Mouse (Mus musculus) right cerebral cortex, adult 2 months (tissue): ENCODE data around the gene Kcnq2.

Experiments
- DNase-seq, 2 experiments: peaks; one replicate each; pipeline ENCODE4 v3.0.0; 2021 to 2022; ENCODE audit warnings: low spot score in 2 of 2

The Kcnq2 gene

GRCm38 (mm10) chr2:181147546-181148317 is 12.6 kb upstream of the Kcnq2 start:
- peak; percentile 49 to 56 for DNase-seq

DNA sequence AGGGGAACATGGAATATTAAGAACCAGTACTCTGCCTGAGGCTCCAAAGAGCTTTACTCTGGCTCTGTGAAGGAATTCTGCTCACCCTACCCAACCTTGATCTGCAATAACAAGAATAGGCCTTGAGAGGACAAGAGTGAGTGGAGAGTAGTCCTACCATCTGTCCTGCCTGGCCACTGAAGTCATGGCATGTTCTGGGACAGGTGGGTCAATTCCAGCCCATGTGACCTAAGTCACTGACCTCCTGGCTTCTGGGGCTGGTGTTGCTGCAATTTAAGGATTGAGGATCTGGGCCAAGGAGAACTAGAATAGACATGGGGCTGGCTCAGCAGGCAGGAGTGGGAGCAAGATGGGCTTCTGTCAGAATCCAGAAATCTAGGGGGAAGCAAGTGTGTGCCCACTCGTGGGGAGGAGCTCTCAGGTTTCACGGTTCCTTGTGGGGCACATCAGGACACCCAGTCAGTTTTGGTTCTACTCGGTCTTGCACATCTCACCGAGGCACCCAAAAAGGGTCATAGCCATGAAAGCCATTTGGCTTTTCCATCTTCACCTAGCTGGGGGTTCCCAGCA is 12.0 kb upstream of the Kcnq2 start:
- peak in 1 of 2 experiments; percentile 24 for DNase-seq

DNA sequence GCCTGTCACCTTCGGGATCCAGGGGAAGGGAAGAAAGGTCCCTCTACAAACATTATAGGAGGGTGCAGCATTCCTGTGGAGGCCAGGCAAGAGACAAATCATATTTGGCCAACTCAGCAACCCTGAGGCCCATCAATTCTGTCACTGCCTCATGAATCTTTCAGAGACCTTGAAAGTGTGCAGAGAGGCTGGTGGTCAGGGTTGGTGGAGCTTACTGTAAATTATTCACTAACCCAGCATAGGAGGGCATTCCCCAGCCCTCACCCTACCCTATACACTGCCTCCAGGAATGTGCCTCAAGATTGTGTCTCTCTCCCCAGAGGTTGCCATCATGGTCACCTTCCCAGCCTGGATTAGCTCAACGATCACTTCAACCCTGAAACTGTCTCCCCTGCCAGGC is 9.6 kb upstream of the Kcnq2 start:
- DNase-seq, result no peak

GRCm38 (mm10) chr2:181143509-181144276 is 8.6 kb upstream of the Kcnq2 start:
- DNase-seq, result peak; percentile 27 to 44

- DNase-seq, result peak; percentile 59 to 65
Observed at GRCm38 (mm10) chr2:181142703-181143135, 7.6 kb upstream of the Kcnq2 start.

- peak in 1 of 2 experiments; percentile 33 for DNase-seq
Observed at GRCm38 (mm10) chr2:181139641-181140193, 4.6 kb upstream of the Kcnq2 start.

GRCm38 (mm10) chr2:181136934-181137333 is 1.8 kb upstream of the Kcnq2 start:
- DNase-seq, result no peak

GRCm38 (mm10) chr2:181135446-181135818 is 332 bp upstream of the Kcnq2 start:
- no peak for DNase-seq

- DNase-seq, result no peak
Observed at GRCm38 (mm10) chr2:181133837-181134590, 1.1 kb downstream of the Kcnq2 start.

GRCm38 (mm10) chr2:181130245-181130644 is 4.9 kb downstream of the Kcnq2 start:
- no peak for DNase-seq

- DNase-seq, result peak in 1 of 2 experiments; percentile 53
Observed at GRCm38 (mm10) chr2:181128963-181129362, 6.1 kb downstream of the Kcnq2 start.

DNA sequence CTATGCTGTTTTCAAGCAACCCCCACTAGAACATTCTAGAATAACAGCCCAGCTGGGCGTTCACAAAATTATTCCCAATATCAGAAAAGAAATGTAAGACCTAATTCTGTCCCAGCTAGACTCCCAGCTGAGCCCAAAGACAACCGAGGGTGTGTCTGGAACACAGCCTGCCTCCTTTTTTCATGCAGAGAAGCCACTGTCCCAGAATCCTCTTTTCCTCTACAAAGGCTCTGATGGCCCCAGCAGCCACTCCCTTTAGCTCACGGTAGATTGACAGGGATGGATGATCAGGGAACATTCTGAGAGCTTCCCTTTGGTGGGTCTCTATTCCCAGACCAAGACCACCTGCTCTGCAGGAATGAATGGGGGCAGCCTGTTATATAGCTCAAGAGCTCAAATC is 7.3 kb downstream of the Kcnq2 start:
- DNase-seq, result no peak

DNA sequence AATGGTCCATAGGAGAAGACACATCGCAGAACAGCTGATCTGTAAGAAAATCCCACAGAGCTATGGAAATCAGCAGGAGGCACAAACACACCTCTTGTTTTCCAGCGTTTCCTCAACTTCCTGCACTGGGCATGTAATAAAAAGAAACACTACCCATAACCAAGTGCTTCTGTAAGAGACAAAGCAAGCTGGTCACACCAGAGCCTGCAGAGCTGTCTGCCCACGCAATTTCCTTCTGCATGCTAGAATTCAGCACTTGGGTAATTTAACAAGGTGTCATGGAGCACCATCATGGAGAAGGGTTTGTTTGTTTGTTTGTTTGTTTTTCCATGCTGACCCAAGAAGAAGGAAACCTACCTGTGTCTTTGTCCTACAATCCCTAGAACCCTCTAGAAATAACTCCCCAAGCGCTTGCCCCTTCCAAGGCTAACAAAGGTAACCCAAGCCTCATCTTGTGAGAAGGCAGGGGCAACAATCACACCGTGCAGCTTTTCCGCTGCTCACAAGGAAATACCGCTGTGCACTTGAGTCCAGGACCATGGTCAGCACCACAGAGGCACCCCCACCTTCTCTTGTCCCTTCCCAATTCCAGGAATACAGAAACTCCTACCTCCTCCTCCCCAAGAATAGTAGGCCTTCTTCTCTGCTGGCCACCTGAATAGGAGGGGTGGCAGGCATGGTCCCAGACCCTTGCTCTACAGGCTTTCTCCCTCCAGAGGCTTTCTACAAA is 9.2 kb downstream of the Kcnq2 start:
- no peak for DNase-seq

DNA sequence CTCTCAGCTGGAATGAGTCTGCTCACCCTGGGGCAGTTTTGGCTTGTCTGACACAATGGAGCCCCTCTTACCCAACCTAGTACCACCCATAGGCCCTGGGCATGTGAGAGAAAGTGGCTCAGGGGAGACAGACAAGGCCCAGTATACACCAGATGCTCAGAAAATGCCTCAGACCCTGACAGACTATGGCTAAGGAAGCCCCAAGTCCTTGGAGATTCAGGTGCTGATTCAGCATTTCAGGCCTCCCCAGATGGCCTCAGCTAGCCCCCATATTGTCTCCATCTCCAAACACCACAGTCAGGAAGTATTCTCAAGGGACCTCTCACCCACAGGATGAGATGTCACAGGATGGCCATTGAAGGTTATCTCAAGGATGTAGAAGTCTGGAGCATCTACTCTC is 12.5 kb downstream of the Kcnq2 start:
- DNase-seq, result no peak

DNA sequence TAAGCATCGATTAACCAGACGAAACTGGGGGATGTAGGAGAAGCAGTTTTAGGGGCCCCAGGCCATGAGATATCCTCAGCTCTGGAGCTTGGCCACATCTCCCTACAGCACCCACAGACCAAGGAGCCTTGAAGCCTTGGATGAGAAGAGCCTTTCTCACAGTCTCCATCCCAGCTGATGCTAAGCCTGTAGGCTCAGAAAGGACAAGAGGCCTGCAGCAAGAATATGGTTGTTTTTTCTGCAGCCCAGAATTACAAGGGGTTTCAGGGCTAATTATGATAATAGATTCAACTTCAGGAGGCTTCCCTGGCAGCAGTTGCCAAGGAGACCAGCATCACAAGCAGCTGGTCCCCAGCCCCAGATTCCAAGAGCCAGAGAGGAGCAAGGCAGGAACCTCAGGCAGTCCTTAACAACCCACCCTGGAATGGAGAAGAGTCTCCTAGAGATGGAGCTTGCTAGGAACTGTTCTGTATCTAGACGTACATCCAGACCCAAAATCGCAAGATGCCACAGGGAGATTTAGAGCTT is 14.1 kb downstream of the Kcnq2 start:
- no peak for DNase-seq

DNA sequence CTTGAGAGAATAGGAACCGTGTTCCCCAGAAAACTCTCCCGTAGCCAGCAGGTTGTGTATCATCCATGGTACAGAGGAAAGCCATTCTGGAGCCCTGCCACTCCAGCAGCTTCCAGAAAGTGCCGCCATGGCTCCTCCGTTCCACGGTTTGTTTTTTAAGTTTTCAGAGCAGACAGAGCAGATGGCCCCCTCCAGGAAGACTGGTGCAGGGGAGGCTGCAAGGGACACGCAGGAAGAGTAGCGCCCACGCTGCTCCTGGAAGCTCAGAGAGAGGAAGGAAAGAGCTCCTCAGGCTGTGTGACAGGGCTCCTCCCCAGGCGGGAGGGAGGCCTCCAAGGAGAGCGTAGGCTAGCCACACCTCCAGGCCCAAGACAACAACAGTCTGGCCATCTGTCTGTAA is 15.1 kb downstream of the Kcnq2 start:
- peak; percentile 89 to 90 for DNase-seq

DNA sequence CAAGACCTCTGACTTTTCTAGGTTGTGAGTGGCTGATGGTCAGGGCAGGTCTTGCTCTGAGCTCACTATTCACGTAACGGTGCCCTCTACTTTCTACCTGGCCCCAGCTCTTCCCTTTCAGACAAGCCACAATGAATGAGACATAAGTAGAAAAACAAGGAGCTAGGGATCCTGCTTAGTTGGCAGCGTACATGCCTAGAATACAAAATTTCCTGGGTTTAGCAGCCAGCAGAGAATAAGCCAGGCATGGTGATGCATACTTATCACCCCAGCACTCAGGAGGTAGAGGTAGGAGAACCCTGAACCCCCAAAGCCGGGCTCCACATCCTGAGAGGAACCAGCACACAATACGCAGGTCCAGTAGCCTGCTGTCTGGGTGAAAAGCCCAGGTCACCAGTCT is 18.7 kb downstream of the Kcnq2 start:
- no peak for DNase-seq

DNA sequence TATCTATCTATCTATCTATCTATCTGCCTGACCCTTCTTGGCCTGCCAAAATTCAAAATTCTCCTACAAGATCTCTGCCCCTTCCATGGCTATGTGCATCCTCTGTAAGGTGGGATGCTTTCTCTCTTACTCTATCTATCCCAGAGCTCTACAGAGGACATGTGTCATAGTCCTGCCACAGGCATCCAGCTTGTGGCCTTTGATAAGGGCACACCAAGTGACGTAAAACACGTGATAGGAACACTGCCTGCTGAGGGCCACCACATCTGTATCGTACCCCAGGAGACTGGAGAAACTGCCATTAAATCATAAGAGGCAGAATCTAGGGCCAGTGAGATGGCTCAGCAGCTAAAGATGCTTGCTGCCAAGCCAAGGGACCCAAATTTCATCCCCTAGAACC is 19.7 kb downstream of the Kcnq2 start:
- no peak for DNase-seq

DNA sequence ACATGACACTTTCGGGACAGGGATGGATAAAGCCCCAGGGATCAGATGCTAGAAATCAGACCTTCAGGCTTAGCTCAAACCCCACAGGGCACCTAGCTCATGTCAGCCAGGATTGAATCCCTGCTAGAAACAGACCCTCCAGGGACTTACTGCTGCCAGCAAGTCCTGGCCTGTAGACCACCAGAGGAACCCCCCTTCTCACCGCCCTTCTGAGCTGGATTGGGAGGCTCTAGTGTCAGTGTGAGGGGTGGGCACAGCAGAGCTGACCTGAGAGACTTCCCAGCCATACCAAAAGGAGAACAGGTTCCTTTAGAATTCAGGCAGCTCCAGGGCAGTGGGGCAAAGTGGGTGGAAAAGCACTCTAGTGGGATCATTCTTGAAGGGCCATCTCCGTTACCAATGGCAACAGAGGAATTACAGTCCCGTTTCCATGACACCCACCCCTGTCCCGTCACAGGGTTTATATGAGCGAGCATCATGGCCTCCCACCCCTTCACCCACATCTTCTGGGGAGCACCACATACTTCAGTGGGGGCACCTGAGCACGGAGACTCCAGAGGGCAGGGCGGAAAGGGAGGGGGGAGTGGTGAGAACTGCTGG is 21.2 kb downstream of the Kcnq2 start:
- DNase-seq, result no peak

DNA sequence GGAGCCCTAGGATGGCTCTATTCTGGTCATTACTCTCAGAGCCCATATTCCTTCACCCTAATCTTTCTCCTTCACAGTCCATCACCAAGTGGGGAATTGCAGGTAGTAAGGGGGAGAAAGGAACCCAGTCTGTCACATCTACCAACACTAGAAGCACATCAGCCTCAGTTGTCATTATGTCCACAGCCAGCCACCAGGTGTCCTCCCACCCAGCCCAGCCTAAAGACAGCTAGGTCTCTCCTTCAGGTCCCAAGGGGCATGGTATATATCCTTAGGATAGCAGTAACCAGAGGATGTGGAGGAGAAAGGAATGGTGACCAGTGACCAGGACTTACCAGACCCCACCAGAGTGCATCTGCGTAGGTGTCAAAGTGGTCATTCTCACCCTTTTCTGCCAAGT is 23.4 kb downstream of the Kcnq2 start:
- no peak for DNase-seq
